Mouse (Mus musculus) CH12.LX (cell line): Measurements from ENCODE around the gene Kat2a. TPM values are rescaled to one million over a fixed set of nuclear protein-coding genes. Genes with fewer than 3 reads are reported as not detected.

Experiments
- DNase-seq: peaks from one replicate; pipeline ENCODE4 v3.0.0-alpha.2; 2013; ENCODE audit errors: extremely low read depth
- H3K27ac ChIP-seq: 2 replicates; pipeline ENCODE4 v1.5.1; 2012; ENCODE audit warnings: low read depth, mild to moderate bottlenecking, control low read depth, moderate library complexity; ENCODE audit not compliant: insufficient read depth
- H3K27me3 ChIP-seq: replicated peaks from 2 replicates; pipeline ENCODE3; 2012; ENCODE audit warnings: inconsistent platforms
- H3K36me3 ChIP-seq, 2 experiments: replicated peaks in 1 of 2; 2 replicates each; pipeline versions ENCODE3 to v1.6.1; 2012; ENCODE audit warnings: inconsistent platforms in 1 of 2, low read length in 1 of 2, mild to moderate bottlenecking in 1 of 2, mixed read lengths in 1 of 2, moderate library complexity in 1 of 2; ENCODE audit not compliant: control insufficient read depth in 1 of 2, insufficient read depth in 1 of 2
- H3K4me1 ChIP-seq, 2 experiments: 2 replicates each; pipeline ENCODE4 v1.6.1; 2012; ENCODE audit warnings: inconsistent platforms in 1 of 2, moderate library complexity in 1 of 2; ENCODE audit not compliant: insufficient read depth in 2 of 2, control insufficient read depth in 1 of 2
- H3K4me2 ChIP-seq: 2 replicates; pipeline ENCODE4 v1.6.1; 2012; ENCODE audit warnings: low read depth, mild to moderate bottlenecking, control low read depth; ENCODE audit not compliant: poor library complexity, insufficient read depth, severe bottlenecking
- H3K4me3 ChIP-seq, 3 experiments: fragments of 150-350 bp in 1 of 3; sonication (generic) in 1 of 3; replicated peaks in 1 of 3; 2 replicates each; pipeline versions ENCODE3 to v1.5.1; 2011 to 2012; ENCODE audit warnings: low read depth in 2 of 3, low read length in 2 of 3, mild to moderate bottlenecking in 2 of 3, moderate library complexity in 2 of 3, control low read depth in 1 of 3, improper control_type of control experiment in 1 of 3, inconsistent platforms in 1 of 3, mixed read lengths in 1 of 3; ENCODE audit not compliant: poor library complexity in 1 of 3
- H3K79me2 ChIP-seq: replicated peaks from 2 replicates; pipeline ENCODE4 v1.6.1; 2012; ENCODE audit warnings: mild to moderate bottlenecking, moderate library complexity; ENCODE audit not compliant: control insufficient read depth, poor library complexity, insufficient read depth, severe bottlenecking; ENCODE audit errors: extremely low read depth
- H3K9ac ChIP-seq: 2 replicates; pipeline ENCODE4 v1.6.1; 2012; ENCODE audit warnings: low read depth, mild to moderate bottlenecking, control low read depth, moderate library complexity; ENCODE audit not compliant: insufficient read depth
- H3K9me3 ChIP-seq: replicated peaks from 2 replicates; pipeline ENCODE3; 2012; ENCODE audit warnings: low read length, inconsistent platforms, mixed read lengths
- BHLHE40 ChIP-seq: IDR thresholded peaks from 2 replicates; pipeline ENCODE4 v1.6.1; 2011; ENCODE audit warnings: mild to moderate bottlenecking, low read depth, low read length, improper control_type of control experiment
- CHD1 ChIP-seq: IDR thresholded peaks from 2 replicates; pipeline ENCODE4 v1.6.1; 2012; ENCODE audit warnings: low read depth, low read length, improper control_type of control experiment, inconsistent platforms
- CHD2 ChIP-seq: IDR thresholded peaks from 2 replicates; pipeline ENCODE4 v1.6.1; 2011; ENCODE audit warnings: low read length, improper control_type of control experiment
- CTCF ChIP-seq, 2 experiments: IDR thresholded peaks in 1 of 2; conservative IDR thresholded peaks in 1 of 2; 2 replicates each; pipeline ENCODE4 v1.5.1; 2011 to 2012; ENCODE audit warnings: low read depth in 2 of 2, low read length in 2 of 2, improper control_type of control experiment in 1 of 2, inconsistent platforms in 1 of 2, mild to moderate bottlenecking in 1 of 2, moderate library complexity in 1 of 2
- ETS1 ChIP-seq: conservative IDR thresholded peaks from 2 replicates; pipeline ENCODE4 v1.6.1; 2012; ENCODE audit warnings: low read depth, mild to moderate bottlenecking, inconsistent platforms, low read length, improper control_type of control experiment, moderate library complexity
- GABPA ChIP-seq: IDR thresholded peaks from 2 replicates; pipeline ENCODE4 v1.6.1; 2012; ENCODE audit warnings: low read depth, low read length, improper control_type of control experiment, inconsistent platforms; ENCODE audit not compliant: insufficient replicate concordance
- MAFK ChIP-seq: IDR thresholded peaks from 2 replicates; pipeline ENCODE4 v1.6.1; 2011; ENCODE audit warnings: low read length, improper control_type of control experiment; ENCODE audit not compliant: insufficient replicate concordance
- MAX ChIP-seq: IDR thresholded peaks from 2 replicates; pipeline ENCODE4 v1.6.1; 2011; ENCODE audit warnings: low read length, improper control_type of control experiment
- MAZ ChIP-seq: IDR thresholded peaks from 2 replicates; pipeline ENCODE4 v1.6.1; 2012; ENCODE audit warnings: low read depth, mild to moderate bottlenecking, inconsistent platforms, low read length, improper control_type of control experiment, moderate library complexity
- MEF2A ChIP-seq: IDR thresholded peaks from 2 replicates; pipeline ENCODE4 v1.6.1; 2014; ENCODE audit warnings: low read depth, mild to moderate bottlenecking, inconsistent platforms, low read length, improper control_type of control experiment, borderline replicate concordance
- MXI1 ChIP-seq: IDR thresholded peaks from 2 replicates; pipeline ENCODE4 v1.6.1; 2011; ENCODE audit warnings: mild to moderate bottlenecking, low read depth, low read length, improper control_type of control experiment
- NELFE ChIP-seq: IDR thresholded peaks from 2 replicates; pipeline ENCODE4 v1.6.1; 2011; ENCODE audit warnings: low read depth, low read length, improper control_type of control experiment
- RCOR1 ChIP-seq: conservative IDR thresholded peaks from 2 replicates; pipeline ENCODE4 v1.6.1; 2012; ENCODE audit warnings: low read depth, mild to moderate bottlenecking, inconsistent platforms, low read length, improper control_type of control experiment
- SIN3A ChIP-seq: IDR thresholded peaks from 2 replicates; pipeline ENCODE4 v1.6.1; 2012; ENCODE audit warnings: low read length, improper control_type of control experiment, inconsistent platforms
- SMC3 ChIP-seq: IDR thresholded peaks from 2 replicates; pipeline ENCODE4 v1.6.1; 2011; ENCODE audit warnings: low read depth, low read length, improper control_type of control experiment
- TBP ChIP-seq: conservative IDR thresholded peaks from 2 replicates; pipeline ENCODE4 v1.6.1; 2011; ENCODE audit warnings: low read depth, low read length, improper control_type of control experiment
- TCF12 ChIP-seq: IDR thresholded peaks from 2 replicates; pipeline ENCODE4 v1.6.1; 2014; ENCODE audit warnings: low read depth, mild to moderate bottlenecking, inconsistent platforms, low read length, improper control_type of control experiment
- USF1 ChIP-seq: IDR thresholded peaks from 2 replicates; pipeline ENCODE4 v1.6.1; 2014; ENCODE audit warnings: low read depth, mild to moderate bottlenecking, inconsistent platforms, low read length, improper control_type of control experiment
- ZKSCAN1 ChIP-seq: IDR thresholded peaks from 2 replicates; pipeline ENCODE4 v1.6.1; 2012; ENCODE audit warnings: low read depth, inconsistent platforms, low read length, improper control_type of control experiment, borderline replicate concordance
- ZMIZ1 ChIP-seq: IDR thresholded peaks from 2 replicates; pipeline ENCODE4 v1.6.1; 2012; ENCODE audit warnings: low read depth, mild to moderate bottlenecking, inconsistent platforms, low read length, improper control_type of control experiment
- dilution Hi-C: fragments of 300-500 bp; cut with MboI; formaldehyde crosslinking; loops from 2 replicates; pipeline ENCODE4 v1.14.3; 2020; ENCODE audit warnings: low sequenced_read_pairs; ENCODE audit not compliant: extremely low pct_unique_long_range_greater_than_20kb, extremely low pct_ligation_motif_present
- in situ Hi-C: fragments of 300-500 bp; cut with MboI; formaldehyde crosslinking; loops from 3 replicates; pipeline ENCODE4 v1.14.3; 2019; ENCODE audit warnings: low sequenced_read_pairs, low pct_ligation_motif_present, low pct_unique_long_range_greater_than_20kb, mixed read lengths
- polyA plus RNA-seq: library from polyadenylated mRNA; unstranded; fragments of >175 nt; gene quantifications from 2 replicates; pipeline ENCODE4 v1.2.1, GENCODE M21; 2012; ENCODE audit warnings: low read depth; ENCODE audit not compliant: insufficient read length
- total RNA-seq, 2 experiments: library from RNA; depleted of rRNA; stranded (reverse); fragments of 300-350 nt in 1 of 2; fragments of >200 nt in 1 of 2; gene quantifications; 2 replicates each; pipeline ENCODE4 v1.2.3; 2012 to 2014

The Kat2a gene
- total and polyA plus RNA-seq, 3 experiments: 27.2 to 82.9 (median 30.7) TPM

GRCm38 (mm10) chr11:100693154-100693553, 19.1 kb downstream of the Kat2a start:
- TF ChIP-seq CTCF (conservative IDR thresholded peaks at IDR 0.05 in 1 of 2, IDR thresholded peaks at IDR 0.05 in 1 of 2; ENCODE audit: low read depth in 2 of 2, low read length in 2 of 2) (no peak), GABPA (no peak), MAX (no peak), ZKSCAN1 (no peak), BHLHE40 (no peak), USF1 (no peak), MEF2A (no peak), TBP (no peak), SIN3A (no peak), NELFE (no peak), ETS1 (no peak), CHD1 (no peak), MXI1 (no peak), RCOR1 (no peak), SMC3 (no peak), MAFK (no peak), MAZ (no peak), TCF12 (no peak), CHD2 (no peak)

GRCm38 (mm10) chr11:100692164-100692616, 20.1 kb downstream of the Kat2a start, which contains the start of gene Zfp385c:
Gene Zfp385c, minus strand, starts transcription at chr11:100692455.
- Histone ChIP-seq H3K27ac (no peak within 1 kb of the TSS), H3K27me3 (no peaks in the 10 kb centered on the region), H3K4me1 (peaks cover 0 to 11% of the 10 kb centered on the region in 2 experiments; a peak in 2 of 4 replicates), H3K79me2 (no peaks in the 10 kb centered on the region), H3K4me2 (no peak within 1 kb of the TSS), H3K9me3 (no peaks in the 10 kb centered on the region), H3K4me3 (no peak within 1 kb of the TSS), H3K9ac (no peak within 1 kb of the TSS), H3K36me3 (peaks cover 0 to 26% of the 10 kb centered on the region in 2 experiments)
- TF ChIP-seq TBP: no peak
- no peak for TF ChIP-seq ETS1
- TF ChIP-seq USF1: no peak
- no peak for TF ChIP-seq ZMIZ1
- no peak for DNase-seq
- dilution Hi-C loops: no loop called here
- in situ Hi-C loops: no loop called here

More at GRCm38 (mm10) chr11:100693154-100693553, 19.1 kb downstream of the Kat2a start:
- in situ Hi-C loops: no loop called here
- DNase-seq: no peak
- dilution Hi-C loops: no loop called here
- Histone ChIP-seq H3K27ac (no peak overlapping the region), H3K27me3 (no peaks in the 10 kb centered on the region), H3K9me3 (no peaks in the 10 kb centered on the region), H3K79me2 (no peaks in the 10 kb centered on the region), H3K4me2 (no peak overlapping the region), H3K4me1 (peaks cover 0 to 8% of the 10 kb centered on the region in 2 experiments; a peak in 2 of 4 replicates), H3K36me3 (peaks cover 0 to 34% of the 10 kb centered on the region in 2 experiments), H3K4me3 (no peak overlapping the region), H3K9ac (no peak overlapping the region)
